Mouse (Mus musculus): ENCODE measurements around the gene Rchy1. TPM values are rescaled to one million over a fixed set of nuclear protein-coding genes. Genes with fewer than 3 reads are reported as not detected.
"Not testable (repeated sequence)": the region's sequence is repeated elsewhere in the genome, so short reads cannot be mapped to it uniquely, and the experiment has no call there.

The Rchy1 gene
- polyA plus RNA-seq, 1 experiment = 30.9 TPM

DNA sequence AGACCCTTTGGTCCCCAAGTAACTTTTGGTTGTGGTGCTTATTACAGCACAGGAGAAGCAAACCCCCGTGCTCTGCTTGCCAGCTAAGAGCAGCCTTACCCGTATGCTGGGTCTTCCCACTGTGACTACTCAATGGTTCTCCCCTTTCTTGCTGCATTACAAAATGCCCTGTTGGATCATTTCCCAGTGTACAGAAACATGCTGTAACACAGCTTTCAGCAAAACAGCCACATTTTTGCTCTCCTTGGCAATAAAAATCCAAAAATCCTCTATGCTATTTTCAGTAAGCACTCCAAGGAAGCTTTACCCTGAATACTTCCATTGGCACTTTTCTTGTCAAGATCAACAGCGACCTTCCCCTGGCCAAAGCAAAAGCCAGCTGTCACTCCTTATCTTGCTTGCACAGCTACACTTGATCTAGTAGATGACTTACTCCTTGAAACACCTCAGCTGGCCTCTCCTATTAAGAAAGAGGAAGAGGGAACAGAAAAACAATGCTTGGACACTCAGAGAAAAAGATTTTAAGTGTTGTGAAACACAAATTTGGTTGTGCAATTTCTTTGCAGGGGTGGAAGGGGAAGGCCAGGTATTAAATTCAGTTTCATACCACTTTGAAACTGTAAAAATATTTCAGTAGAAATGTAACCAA is 2.1 kb downstream of the Rchy1 start:
- TF ChIP-seq CTCF (conservative IDR thresholded peaks at IDR 0.05; ENCODE audit: insufficient read depth, insufficient read length, low read depth, low read length) (no peak), POLR2A (IDR thresholded peaks at IDR 0.05; ENCODE audit: low read depth, low read length) (no peak)
- 35% methylated on average over 3 of the region's 3 CpGs for WGBS
- Histone ChIP-seq H3K4me1 (ENCODE audit: control insufficient read depth, insufficient read depth, low read length) (peaks cover 8% of the 10 kb centered on the region), H3K27me3 (replicated peaks; ENCODE audit: control insufficient read depth, insufficient read depth, low read length) (no peaks in the 10 kb centered on the region), H3K4me3 (ENCODE audit: insufficient read depth, low read depth, low read length) (no peak overlapping the region), H3K36me3 (ENCODE audit: control insufficient read depth, insufficient read depth, low read length) (peaks cover 3% of the 10 kb centered on the region; the same call in 1 of the 2 replicates), H3K27ac (ENCODE audit: insufficient read depth, low read depth, low read length) (0 out of 2 replicates have a peak overlapping the region, but pooled peaks have one; percentile 42)
- peak; percentile 3 for DNase-seq

DNA sequence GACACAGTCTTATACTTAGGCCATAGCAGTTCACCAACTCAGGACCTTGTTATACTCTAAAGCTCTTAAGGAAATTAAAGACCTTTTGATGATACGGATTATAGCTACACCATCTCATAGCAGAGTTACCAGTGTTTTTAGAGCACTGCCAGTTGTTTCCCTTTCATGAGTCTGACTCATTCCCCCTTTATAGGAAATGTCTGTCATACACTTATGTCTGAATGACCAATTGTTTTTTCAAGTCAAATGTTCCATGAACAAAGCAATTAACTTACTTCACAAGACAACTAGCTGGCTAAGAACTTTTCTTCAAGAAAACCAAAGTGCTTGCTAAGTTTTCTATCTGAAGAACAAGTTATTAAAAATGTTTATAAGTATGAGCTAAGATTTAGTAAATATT is 2.9 kb downstream of the Rchy1 start:
- TF ChIP-seq CTCF (conservative IDR thresholded peaks at IDR 0.05; ENCODE audit: insufficient read depth, insufficient read length, low read depth, low read length) (no peak), POLR2A (IDR thresholded peaks at IDR 0.05; ENCODE audit: low read depth, low read length) (no peak)
- Histone ChIP-seq H3K4me3 (ENCODE audit: insufficient read depth, low read depth, low read length) (no peak overlapping the region), H3K4me1 (ENCODE audit: control insufficient read depth, insufficient read depth, low read length) (peaks cover 8% of the 10 kb centered on the region), H3K36me3 (ENCODE audit: control insufficient read depth, insufficient read depth, low read length) (peaks cover 4% of the 10 kb centered on the region; the same call in 1 of the 2 replicates), H3K27me3 (replicated peaks; ENCODE audit: control insufficient read depth, insufficient read depth, low read length) (no peaks in the 10 kb centered on the region), H3K27ac (ENCODE audit: insufficient read depth, low read depth, low read length) (no peak overlapping the region)
- DNase-seq = no peak
- WGBS = 79% methylated on average over 1 of the region's 1 CpGs

DNA sequence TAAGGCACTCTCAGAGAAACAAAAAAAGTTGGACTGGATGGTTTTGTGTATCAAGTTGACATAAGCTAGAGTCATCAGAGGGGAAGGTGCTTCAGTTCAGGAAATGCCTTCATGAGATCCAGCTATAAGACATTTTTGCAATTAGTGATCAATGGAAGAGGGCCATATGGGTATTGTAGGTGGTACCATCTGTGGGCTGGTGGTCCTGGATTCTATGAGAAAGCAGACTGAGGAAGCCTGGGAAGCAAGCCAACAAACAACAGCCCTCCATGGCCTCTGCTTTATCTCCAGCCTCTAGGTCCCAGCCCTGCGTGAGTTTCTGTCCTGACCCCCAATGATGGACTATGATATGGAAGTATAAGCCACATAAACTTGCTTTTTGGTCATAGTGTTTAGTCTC is 3.8 kb downstream of the Rchy1 start:
- Histone ChIP-seq H3K4me1 (ENCODE audit: control insufficient read depth, insufficient read depth, low read length) (peaks cover 8% of the 10 kb centered on the region), H3K4me3 (ENCODE audit: insufficient read depth, low read depth, low read length) (no peak overlapping the region), H3K27ac (ENCODE audit: insufficient read depth, low read depth, low read length) (no peak overlapping the region), H3K27me3 (replicated peaks; ENCODE audit: control insufficient read depth, insufficient read depth, low read length) (no peaks in the 10 kb centered on the region), H3K36me3 (ENCODE audit: control insufficient read depth, insufficient read depth, low read length) (peaks cover 4% of the 10 kb centered on the region; the same call in 1 of the 2 replicates)
- WGBS = 92% methylated on average over 1 of the region's 1 CpGs
- TF ChIP-seq CTCF (conservative IDR thresholded peaks at IDR 0.05; ENCODE audit: insufficient read depth, insufficient read length, low read depth, low read length) (no peak), POLR2A (IDR thresholded peaks at IDR 0.05; ENCODE audit: low read depth, low read length) (no peak)
- DNase-seq = no peak

DNA sequence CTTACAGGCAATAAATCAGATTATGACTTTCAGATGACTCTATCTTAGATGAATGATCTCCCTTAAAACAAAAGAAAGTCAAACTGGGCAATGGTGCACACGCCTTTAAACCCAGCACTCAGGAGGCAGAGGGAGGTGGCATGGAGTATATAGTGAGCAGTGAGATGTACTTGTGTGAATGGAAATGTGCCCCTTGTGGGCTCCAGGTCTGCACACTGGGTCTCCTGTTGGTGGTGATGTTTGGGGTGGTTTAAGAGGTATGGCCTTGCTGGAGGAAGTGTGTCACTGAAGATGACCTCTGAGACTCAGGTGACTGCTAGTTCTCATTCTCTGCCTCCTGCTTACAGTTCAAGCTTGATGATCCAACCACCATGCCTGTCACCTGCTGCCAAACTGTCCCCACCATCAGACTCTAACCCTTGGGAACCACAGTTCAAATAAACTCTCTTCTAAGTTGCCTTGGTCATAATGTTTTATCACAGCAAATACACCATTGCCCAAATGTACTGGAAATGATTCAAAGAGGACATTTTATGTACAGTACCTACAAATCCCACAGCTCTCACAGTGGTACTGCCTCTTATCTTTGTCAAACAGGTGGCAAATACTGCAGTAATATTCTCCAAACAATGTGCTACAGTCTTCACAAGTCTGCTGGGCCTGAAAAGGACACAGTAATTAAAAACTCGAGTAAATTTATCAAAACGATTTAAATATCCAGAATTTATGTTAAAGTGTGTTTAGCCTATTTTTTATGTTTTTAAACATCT is 5.7 kb downstream of the Rchy1 start:
- Histone ChIP-seq H3K4me3 (ENCODE audit: insufficient read depth, low read depth, low read length) (no peak overlapping the region), H3K36me3 (ENCODE audit: control insufficient read depth, insufficient read depth, low read length) (peaks cover 5% of the 10 kb centered on the region; the same call in 1 of the 2 replicates), H3K27me3 (replicated peaks; ENCODE audit: control insufficient read depth, insufficient read depth, low read length) (no peaks in the 10 kb centered on the region), H3K4me1 (ENCODE audit: control insufficient read depth, insufficient read depth, low read length) (peaks cover 8% of the 10 kb centered on the region), H3K27ac (ENCODE audit: insufficient read depth, low read depth, low read length) (no peak overlapping the region)
- TF ChIP-seq CTCF (conservative IDR thresholded peaks at IDR 0.05; ENCODE audit: insufficient read depth, insufficient read length, low read depth, low read length) (no peak), POLR2A (IDR thresholded peaks at IDR 0.05; ENCODE audit: low read depth, low read length) (no peak)
- 88% methylated on average over 3 of the region's 3 CpGs for WGBS
- no peak for DNase-seq

DNA sequence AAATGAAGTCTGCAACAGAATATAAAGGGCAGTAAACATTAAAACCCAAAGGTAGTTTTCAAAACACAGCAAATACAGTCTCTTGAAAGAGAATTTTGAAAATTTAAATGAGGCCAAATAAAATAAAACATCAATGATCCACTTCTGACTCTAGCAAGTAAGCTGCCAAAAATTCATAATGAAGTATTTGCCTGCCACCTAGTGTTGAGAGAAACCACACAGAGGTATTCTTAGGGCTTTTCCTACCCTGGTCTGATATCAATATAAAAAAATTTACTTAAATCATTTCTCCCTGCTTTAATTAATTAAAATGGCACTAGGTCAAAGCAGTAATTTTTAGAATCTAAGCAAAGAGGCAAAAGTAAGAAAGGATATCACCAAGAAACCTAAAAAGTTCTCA is 11.5 kb downstream of the Rchy1 start:
- no peaks in the 10 kb centered on the region for H3K4me1 ChIP-seq (ENCODE audit: control insufficient read depth, insufficient read depth, low read length)

DNA sequence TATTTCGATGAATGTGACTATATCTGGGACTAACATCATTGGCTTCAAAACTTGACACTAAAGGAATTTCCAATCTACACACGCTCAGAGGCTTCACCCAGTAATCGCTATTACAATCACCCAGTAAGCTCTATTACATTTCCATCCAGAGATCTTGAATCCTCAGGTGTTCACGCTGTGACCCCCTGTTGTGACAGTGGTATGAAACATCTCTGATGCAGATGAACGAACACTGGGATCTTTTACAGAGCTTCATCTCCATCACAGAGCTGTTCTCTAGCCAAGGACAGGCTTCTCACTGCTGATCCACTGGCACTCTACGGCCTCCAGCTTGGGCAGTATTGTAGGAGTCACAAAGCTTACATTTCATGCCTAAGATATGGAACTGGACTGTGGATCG is 13.4 kb downstream of the Rchy1 start:
- no peak for DNase-seq
- H3K27ac ChIP-seq (ENCODE audit: insufficient read depth, low read depth, low read length) = no peak overlapping the region
- H3K4me3 ChIP-seq (ENCODE audit: insufficient read depth, low read depth, low read length) = no peak overlapping the region
- TF ChIP-seq POLR2A (IDR thresholded peaks at IDR 0.05; ENCODE audit: low read depth, low read length) (no peak), CTCF (conservative IDR thresholded peaks at IDR 0.05; ENCODE audit: insufficient read depth, insufficient read length, low read depth, low read length) (no peak)
- WGBS = 94% methylated on average over 7 of the region's 7 CpGs
- H3K4me1 ChIP-seq (ENCODE audit: control insufficient read depth, insufficient read depth, low read length) = no peaks in the 10 kb centered on the region
- H3K27me3 ChIP-seq (replicated peaks; ENCODE audit: control insufficient read depth, insufficient read depth, low read length) = no peaks in the 10 kb centered on the region
- peaks cover 13% of the 10 kb centered on the region for H3K36me3 ChIP-seq (ENCODE audit: control insufficient read depth, insufficient read depth, low read length)

More for the DNA sequence above, 11.5 kb downstream of the Rchy1 start:
- TF ChIP-seq CTCF (conservative IDR thresholded peaks at IDR 0.05; ENCODE audit: insufficient read depth, insufficient read length, low read depth, low read length) = no peak
- peak; percentile 10 for DNase-seq
- Histone ChIP-seq H3K4me3 (ENCODE audit: insufficient read depth, low read depth, low read length) (no peak overlapping the region), H3K27ac (ENCODE audit: insufficient read depth, low read depth, low read length) (no peak overlapping the region), H3K27me3 (replicated peaks; ENCODE audit: control insufficient read depth, insufficient read depth, low read length) (no peaks in the 10 kb centered on the region), H3K36me3 (ENCODE audit: control insufficient read depth, insufficient read depth, low read length) (peaks cover 16% of the 10 kb centered on the region)

DNA sequence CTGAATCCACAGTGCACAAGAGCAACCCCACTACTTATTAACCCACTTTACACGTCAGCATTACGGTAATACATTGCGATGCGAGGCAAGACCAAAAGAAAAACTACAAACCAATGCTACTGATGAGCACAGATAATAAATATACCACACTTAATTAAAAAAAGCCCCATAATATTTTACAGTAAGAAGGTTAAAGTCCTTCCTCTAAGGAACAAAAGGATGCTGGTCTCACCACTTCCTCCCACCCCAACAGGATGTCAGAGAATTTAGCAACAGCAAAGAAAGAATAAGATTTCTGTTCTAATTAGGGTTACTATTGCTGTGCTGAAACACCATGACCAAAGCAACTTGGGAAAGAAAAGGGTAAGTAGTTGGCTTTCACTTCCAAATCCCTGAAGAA is 15.9 kb downstream of the Rchy1 start:
- WGBS = 93% methylated on average over 4 of the region's 4 CpGs
- no peak overlapping the region for H3K4me3 ChIP-seq (ENCODE audit: insufficient read depth, low read depth, low read length)
- TF ChIP-seq POLR2A (IDR thresholded peaks at IDR 0.05; ENCODE audit: low read depth, low read length) (no peak), CTCF (conservative IDR thresholded peaks at IDR 0.05; ENCODE audit: insufficient read depth, insufficient read length, low read depth, low read length) (no peak)
- no peaks in the 10 kb centered on the region for H3K27me3 ChIP-seq (replicated peaks; ENCODE audit: control insufficient read depth, insufficient read depth, low read length)
- no peak overlapping the region for H3K27ac ChIP-seq (ENCODE audit: insufficient read depth, low read depth, low read length)
- H3K36me3 ChIP-seq (ENCODE audit: control insufficient read depth, insufficient read depth, low read length) = peaks cover 12% of the 10 kb centered on the region
- no peaks in the 10 kb centered on the region for H3K4me1 ChIP-seq (ENCODE audit: control insufficient read depth, insufficient read depth, low read length)
- DNase-seq = no peak

DNA sequence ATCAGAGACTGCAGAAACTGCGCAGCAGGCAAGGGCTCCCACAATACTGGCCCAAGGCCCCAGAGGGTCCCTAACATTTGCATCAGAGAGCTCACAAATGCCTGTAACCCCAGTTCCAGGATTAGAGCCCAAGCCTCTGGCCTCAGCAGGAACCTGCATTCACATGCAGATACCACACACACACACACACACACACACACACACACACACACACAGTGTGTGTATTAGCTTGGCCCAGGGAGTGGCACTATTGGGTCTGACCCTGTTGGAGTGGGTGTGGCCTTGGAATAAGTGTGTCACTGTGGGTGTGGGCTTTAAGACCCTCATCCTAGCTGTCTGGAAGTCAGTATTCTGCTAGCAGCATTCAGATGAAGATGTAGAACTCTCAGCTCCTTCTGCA is 17.3 kb downstream of the Rchy1 start:
- H3K27me3 ChIP-seq (replicated peaks; ENCODE audit: control insufficient read depth, insufficient read depth, low read length); H3K4me1 ChIP-seq (ENCODE audit: control insufficient read depth, insufficient read depth, low read length); H3K27ac ChIP-seq (ENCODE audit: insufficient read depth, low read depth, low read length); DNase-seq; H3K4me3 ChIP-seq (ENCODE audit: insufficient read depth, low read depth, low read length): not testable (repeated sequence)
- peaks cover 10% of the 10 kb centered on the region for H3K36me3 ChIP-seq (ENCODE audit: control insufficient read depth, insufficient read depth, low read length)
- WGBS = 88% methylated on average over 1 of the region's 1 CpGs
